ENCODE assay signal across 22 mouse cellular contexts in the genomic region with DNA sequence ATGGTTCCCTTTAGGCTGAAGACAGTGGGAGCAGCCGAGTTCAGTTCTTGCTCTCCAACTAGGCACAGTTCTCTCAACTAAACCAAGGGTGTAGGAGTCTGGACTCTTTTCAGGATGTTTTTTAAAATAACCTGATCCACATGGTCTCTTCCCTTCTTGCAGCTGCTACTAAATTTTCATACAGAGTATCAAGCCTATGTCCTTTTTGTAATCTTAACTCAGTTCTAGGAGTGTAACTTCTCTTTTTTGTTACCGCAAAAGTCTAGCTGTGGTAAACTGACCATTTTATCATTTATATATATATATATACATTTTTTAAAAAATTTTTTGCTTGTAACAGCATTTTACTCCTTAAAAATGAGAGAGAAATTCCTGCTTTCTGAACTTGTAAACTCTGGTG.
"Had no signal": no experiment of that assay in that cellular context is flagged by ENCODE, and none has a peak within 500 bp of the region (broad histone marks: within the 10 kb centered on the region; RNA-seq: fewer than 3 reads in every experiment).

No protein-coding gene starts in this region.

- H3K27ac ChIP-seq: kidney, postnatal 0 days; layer of hippocampus, adult 2 months; limb, embryonic 10.5 days; limb, embryonic 13.5 days; liver, embryonic 12.5 days; liver, embryonic 15.5 days; lung, embryonic 15.5 days; midbrain, embryonic 12.5 days; midbrain, embryonic 15.5 days; neural tube, embryonic 12.5 days; neural tube, embryonic 15.5 days had no signal

- H3K4me3 ChIP-seq: layer of hippocampus, adult 2 months; limb, embryonic 10.5 days; limb, embryonic 13.5 days; liver, embryonic 12.5 days; liver, embryonic 15.5 days; lung, embryonic 15.5 days; midbrain, embryonic 12.5 days; midbrain, embryonic 15.5 days; neural tube, embryonic 12.5 days; neural tube, embryonic 15.5 days had no signal

- H3K27me3 ChIP-seq: limb, embryonic 13.5 days; liver, embryonic 12.5 days; liver, embryonic 15.5 days; lung, embryonic 15.5 days; midbrain, embryonic 12.5 days; midbrain, embryonic 15.5 days; neural tube, embryonic 12.5 days; neural tube, embryonic 15.5 days had no signal

- ATAC-seq: liver, embryonic 12.5 days; midbrain, embryonic 15.5 days had no signal

- H3K9me3 ChIP-seq: limb, embryonic 10.5 days; limb, embryonic 13.5 days; liver, embryonic 12.5 days; liver, embryonic 15.5 days; lung, embryonic 15.5 days; midbrain, embryonic 12.5 days; midbrain, embryonic 15.5 days; neural tube, embryonic 12.5 days; neural tube, embryonic 15.5 days had no signal

- H3K9ac ChIP-seq: limb, embryonic 13.5 days; liver, embryonic 12.5 days; liver, embryonic 15.5 days; lung, embryonic 15.5 days; midbrain, embryonic 12.5 days; midbrain, embryonic 15.5 days; neural tube, embryonic 12.5 days; neural tube, embryonic 15.5 days had no signal

- H3K4me2 ChIP-seq: limb, embryonic 13.5 days; liver, embryonic 12.5 days; liver, embryonic 15.5 days; lung, embryonic 15.5 days; midbrain, embryonic 12.5 days; midbrain, embryonic 15.5 days; neural tube, embryonic 12.5 days; neural tube, embryonic 15.5 days had no signal

- DNase-seq: kidney, adult 18-20 months; kidney, postnatal 25 days; layer of hippocampus, adult 9-11 months; liver; lung, adult 18-20 months; lung, postnatal 10 days; lung, postnatal 36 days; retina, postnatal 1 day; thymus, adult 2 months; thymus, postnatal 14 days; thymus, postnatal 4 days had no signal
